Mouse (Mus musculus) liver, embryonic 16.5 days (tissue): ENCODE results near the gene Stac2. TPM values are rescaled to one million over a fixed set of nuclear protein-coding genes. Genes with fewer than 3 reads are reported as not detected.

ENCODE experiments used
- ATAC-seq: fragments of 200-750 bp; cut with Nextera tagmentation; 2 replicates; pipeline ENCODE4 v1.8.0; 2017; ENCODE audit warnings: low read depth, mild to moderate bottlenecking, moderate number of reproducible peaks, moderate library complexity
- H3K27ac ChIP-seq: fragments of 300-500 bp; sonication (generic); 2 replicates; pipeline ENCODE4 v1.5.1; 2014; ENCODE audit warnings: mild to moderate bottlenecking, low read length
- H3K27me3 ChIP-seq: fragments of 300-500 bp; sonication (generic); 2 replicates; pipeline ENCODE4 v1.6.1; 2014; ENCODE audit warnings: low read depth, low read length, mixed read lengths; ENCODE audit not compliant: control insufficient read depth, insufficient read depth
- H3K36me3 ChIP-seq: fragments of 300-500 bp; sonication (generic); 2 replicates; pipeline ENCODE4 v1.6.1; 2014; ENCODE audit warnings: mild to moderate bottlenecking; ENCODE audit not compliant: control insufficient read depth, insufficient read depth
- H3K4me1 ChIP-seq: fragments of 300-500 bp; sonication (generic); 2 replicates; pipeline ENCODE4 v1.6.1; 2014; ENCODE audit warnings: low read depth, low read length, mixed read lengths; ENCODE audit not compliant: control insufficient read depth
- H3K4me2 ChIP-seq: fragments of 300-500 bp; sonication (generic); 2 replicates; pipeline ENCODE4 v1.6.1; 2014; ENCODE audit warnings: low read depth, low read length, mixed read lengths
- H3K4me3 ChIP-seq: fragments of 300-500 bp; sonication (generic); 2 replicates; pipeline ENCODE4 v1.5.1; 2014; ENCODE audit warnings: low read depth, mild to moderate bottlenecking, low read length
- H3K9ac ChIP-seq: fragments of 300-500 bp; sonication (generic); 2 replicates; pipeline ENCODE4 v1.6.1; 2014; ENCODE audit warnings: low read depth, low read length
- H3K9me3 ChIP-seq: fragments of 300-500 bp; sonication (generic); replicated peaks from 2 replicates; pipeline ENCODE4 v1.6.1; 2016; ENCODE audit warnings: low read length; ENCODE audit not compliant: control insufficient read depth
- WGBS: fragments of 180-500 bp; shearing (Covaris S2); extraction: QIAGEN DNeasy Blood & Tissue Kit; methylation state at CpG from one replicate; pipeline ENCODE4 v1.1.7; 2014; ENCODE audit not compliant: insufficient replicate concordance; 5-methylcytosine and 5-hydroxymethylcytosine counted together
- microRNA-seq: library from miRNA; unstranded; fragments of <30 nt; microRNA quantifications from one replicate; pipeline ENCODE4, GENCODE M21; 2016
- polyA plus RNA-seq: library from polyadenylated mRNA; unstranded; fragments of >200 nt; fragmentation: Nextera tagmentation; extraction: Ambion mirVana; gene quantifications from 2 replicates; pipeline ENCODE4 v1.2.1, GENCODE M21; 2015

The Stac2 gene
- polyA plus RNA-seq, 1 experiment from 2014 or later: 0.05 TPM

- under 1% methylated on average over 42 of the region's 42 CpGs for WGBS
- Histone ChIP-seq H3K4me2 (peak overlapping the region; percentile 92), H3K9me3 (no peaks in the 10 kb centered on the region), H3K9ac (peak overlapping the region; percentile 83), H3K27me3 (peaks cover 30% of the 10 kb centered on the region), H3K36me3 (no peaks in the 10 kb centered on the region), H3K4me1 (peaks cover 29% of the 10 kb centered on the region), H3K4me3 (peak overlapping the region; percentile 87), H3K27ac (peak overlapping the region; percentile 90)
- peak; percentile 76 for ATAC-seq
These were observed 65.4 kb downstream of the Stac2 start for GRCm38 (mm10) chr11:97987551-97988526.

GRCm38 (mm10) chr11:97986738-97987465 lies 66.4 kb downstream of the Stac2 start:
- Histone ChIP-seq H3K4me3 (peak overlapping the region; percentile 87), H3K9me3 (no peaks in the 10 kb centered on the region), H3K9ac (no peak overlapping the region)

More at GRCm38 (mm10) chr11:97986738-97987465, 66.4 kb downstream of the Stac2 start:
- Histone ChIP-seq H3K36me3 (no peaks in the 10 kb centered on the region), H3K4me1 (peaks cover 29% of the 10 kb centered on the region), H3K4me2 (peak overlapping the region; percentile 92), H3K27me3 (peaks cover 30% of the 10 kb centered on the region), H3K27ac (no peak overlapping the region)
- no peak for ATAC-seq
- 30% methylated on average over 16 of the region's 17 CpGs for WGBS

Small RNAs within 50 kb of the gene (microRNA-seq; reads per million reads assigned to microRNA genes)
- not detected for gene Gm27597

Other genes with a start within 250 kb of the Stac2 start
- 0.19 and 0.36 TPM in 2 replicates for gene B230217C12Rik, start 212.7 kb downstream of the Stac2 start, polyA plus RNA-seq
- 0.39 TPM in 2 replicates for gene Fbxo47, start 169.3 kb downstream of the Stac2 start, polyA plus RNA-seq
- 0.65 and 1.2 TPM in 2 replicates for gene Plxdc1, start 67.0 kb downstream of the Stac2 start, polyA plus RNA-seq
- 7.4 and 8.3 TPM in 2 replicates for gene Arl5c, start 57.3 kb downstream of the Stac2 start, polyA plus RNA-seq
- gene Cacnb1, start 30.4 kb downstream of the Stac2 start, polyA plus RNA-seq: 0.81 and 1.2 TPM in 2 replicates
- gene Rpl19, start 26.8 kb downstream of the Stac2 start, polyA plus RNA-seq: 478 and 526 TPM in 2 replicates
- gene Fbxl20, start 96.9 kb upstream of the Stac2 start, polyA plus RNA-seq: 4.6 and 6.0 TPM in 2 replicates
- gene Med1, start 139.8 kb upstream of the Stac2 start, polyA plus RNA-seq: 21.1 and 21.5 TPM in 2 replicates
- gene Cdk12, start 149.6 kb upstream of the Stac2 start, polyA plus RNA-seq: 5.5 and 5.7 TPM in 2 replicates